Mouse (Mus musculus) liver, postnatal 0 days (tissue): ENCODE measurements around the gene Dgke.

Source experiments
- CTCF ChIP-seq: sonication (generic); IDR thresholded peaks from 2 replicates; pipeline ENCODE4 v1.5.1; 2016; ENCODE audit warnings: antibody characterized with exemption, low read depth
- EP300 ChIP-seq: IDR thresholded peaks from 2 replicates; pipeline ENCODE4 v1.6.1; 2016; ENCODE audit warnings: antibody characterized with exemption, low read depth, mild to moderate bottlenecking

- TF ChIP-seq EP300 (no peak), CTCF (no peak)
These were observed 12.5 kb upstream of the Dgke start for GRCm38 (mm10) chr11:89078996-89079680.
